Mouse (Mus musculus) lung, postnatal 0 days (tissue): Measurements from ENCODE around the gene Ier5.

ENCODE experiments used
- CTCF ChIP-seq: IDR thresholded peaks from 2 replicates; pipeline ENCODE4 v1.5.1; 2016; ENCODE audit warnings: antibody characterized with exemption, mild to moderate bottlenecking
- EP300 ChIP-seq: IDR thresholded peaks from 2 replicates; pipeline ENCODE4 v1.6.1; 2016; ENCODE audit warnings: antibody characterized with exemption, mild to moderate bottlenecking, control low read depth

DNA sequence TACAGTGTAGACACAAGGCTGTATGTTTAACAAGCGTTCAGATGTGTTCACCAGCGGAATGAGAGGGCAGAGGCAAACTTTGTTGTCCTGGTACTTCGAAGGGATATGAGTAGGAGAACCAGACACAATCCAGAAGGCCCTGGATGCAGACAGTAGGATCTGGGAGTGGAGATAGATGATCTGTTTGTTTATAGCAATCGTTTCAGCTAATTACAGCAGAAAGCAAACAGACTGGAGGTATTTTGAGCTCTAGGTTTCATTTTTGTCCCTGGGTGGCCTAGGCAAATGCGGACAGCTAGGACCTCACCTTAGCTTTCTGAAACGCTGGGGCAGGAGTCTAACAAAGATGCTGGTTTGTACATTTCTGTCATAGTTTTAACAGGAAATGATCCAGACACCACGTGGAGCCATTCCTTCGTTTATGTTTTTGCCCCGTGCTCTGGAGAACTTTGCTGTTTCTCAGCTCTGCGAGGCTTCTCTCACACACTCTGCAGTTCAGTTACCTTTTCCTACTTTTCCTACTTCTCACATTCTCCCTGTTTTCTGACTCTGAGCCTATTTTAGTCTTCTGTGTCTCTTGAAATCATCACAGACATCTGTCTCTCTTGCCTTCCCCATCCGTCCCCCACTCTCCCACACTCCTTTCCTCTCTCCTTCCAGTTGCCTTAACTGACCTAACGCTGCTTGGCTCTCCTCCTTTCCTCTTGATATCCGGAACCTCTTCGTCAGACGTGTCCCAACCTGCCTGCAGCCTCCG lies 10.4 kb downstream of the Ier5 start:
- TF ChIP-seq CTCF (no peak), EP300 (no peak; the same call in 1 of the 2 replicates)
